Mouse (Mus musculus) CD8-positive naive resting alpha-beta T cell, adult 2 months (primary cell): Measurements from ENCODE around the gene Coq2.

Source experiments
- DNase-seq, 2 experiments: peaks; one replicate each; pipeline ENCODE4 v3.0.0; 2022; ENCODE audit warnings: low read depth in 2 of 2, low spot score in 2 of 2

Gene Coq2

GRCm38 (mm10) chr5:100674711-100675376 is at the start of gene Coq2:
Coq2 (minus strand) TSS chr5:100675140.
- peak; percentile 60 to 71 for DNase-seq

GRCm38 (mm10) chr5:100719235-100720088 is 44.5 kb upstream of the Coq2 start, which contains the start of gene Hpse:
Hpse (minus strand) TSS chr5:100719716.
- peak; percentile 14 to 21 for DNase-seq

GRCm38 (mm10) chr5:100716762-100717161 is 41.8 kb upstream of the Coq2 start:
- DNase-seq = no peak

GRCm38 (mm10) chr5:100711219-100711618 is 36.3 kb upstream of the Coq2 start:
- no peak for DNase-seq

- no peak for DNase-seq
Measured at GRCm38 (mm10) chr5:100710012-100710411, 35.1 kb upstream of the Coq2 start.

GRCm38 (mm10) chr5:100709035-100709434 is 34.1 kb upstream of the Coq2 start:
- no peak for DNase-seq

- no peak for DNase-seq
Measured at GRCm38 (mm10) chr5:100706675-100707074, 31.7 kb upstream of the Coq2 start.

- no peak for DNase-seq
Measured at GRCm38 (mm10) chr5:100704272-100704671, 29.3 kb upstream of the Coq2 start.

GRCm38 (mm10) chr5:100702325-100702724 is 27.4 kb upstream of the Coq2 start:
- DNase-seq = no peak

- no peak for DNase-seq
Measured at GRCm38 (mm10) chr5:100700861-100701620, 26.1 kb upstream of the Coq2 start.

- DNase-seq = no peak
Measured at GRCm38 (mm10) chr5:100697886-100698285, 22.9 kb upstream of the Coq2 start.

GRCm38 (mm10) chr5:100697398-100697797 is 22.5 kb upstream of the Coq2 start:
- no peak for DNase-seq

GRCm38 (mm10) chr5:100685631-100686030 is 10.7 kb upstream of the Coq2 start:
- DNase-seq = no peak

GRCm38 (mm10) chr5:100680542-100680933 is 5.6 kb upstream of the Coq2 start:
- no peak for DNase-seq

GRCm38 (mm10) chr5:100679911-100680541 is 5.1 kb upstream of the Coq2 start:
- DNase-seq = no peak

GRCm38 (mm10) chr5:100673745-100674486 is 1.0 kb downstream of the Coq2 start:
- peak; percentile 72 to 79 for DNase-seq

GRCm38 (mm10) chr5:100672403-100672802 is 2.5 kb downstream of the Coq2 start:
- no peak for DNase-seq

GRCm38 (mm10) chr5:100671897-100672296 is 3.0 kb downstream of the Coq2 start:
- DNase-seq = no peak

- DNase-seq = peak in 1 of 2 experiments; percentile 21
Measured at GRCm38 (mm10) chr5:100671398-100671797, 3.5 kb downstream of the Coq2 start.

GRCm38 (mm10) chr5:100666965-100667364 is 8.0 kb downstream of the Coq2 start:
- no peak for DNase-seq
